Mouse (Mus musculus) heart, adult 18-20 months (tissue): Measurements from ENCODE around the gene Pkn1. TPM values are rescaled to one million over a fixed set of nuclear protein-coding genes. Genes with fewer than 3 reads are reported as not detected.

Experiments
- DNase-seq, 2 experiments: peaks; one replicate each; pipeline ENCODE4 v3.0.0; 2021 to 2022; ENCODE audit warnings: mixed read lengths in 1 of 2
- total RNA-seq, 2 experiments: library from RNA; stranded (reverse); gene quantifications; 2 replicates each; pipeline ENCODE4 v1.2.3; 2021

Pkn1 gene
- total RNA-seq, 2 experiments from 2014 or later = 51.1 to 52.7 TPM

- peak; percentile 80 to 81 for DNase-seq
Observed at GRCm38 (mm10) chr8:83724697-83725482, 25.9 kb upstream of the Pkn1 start.

DNA sequence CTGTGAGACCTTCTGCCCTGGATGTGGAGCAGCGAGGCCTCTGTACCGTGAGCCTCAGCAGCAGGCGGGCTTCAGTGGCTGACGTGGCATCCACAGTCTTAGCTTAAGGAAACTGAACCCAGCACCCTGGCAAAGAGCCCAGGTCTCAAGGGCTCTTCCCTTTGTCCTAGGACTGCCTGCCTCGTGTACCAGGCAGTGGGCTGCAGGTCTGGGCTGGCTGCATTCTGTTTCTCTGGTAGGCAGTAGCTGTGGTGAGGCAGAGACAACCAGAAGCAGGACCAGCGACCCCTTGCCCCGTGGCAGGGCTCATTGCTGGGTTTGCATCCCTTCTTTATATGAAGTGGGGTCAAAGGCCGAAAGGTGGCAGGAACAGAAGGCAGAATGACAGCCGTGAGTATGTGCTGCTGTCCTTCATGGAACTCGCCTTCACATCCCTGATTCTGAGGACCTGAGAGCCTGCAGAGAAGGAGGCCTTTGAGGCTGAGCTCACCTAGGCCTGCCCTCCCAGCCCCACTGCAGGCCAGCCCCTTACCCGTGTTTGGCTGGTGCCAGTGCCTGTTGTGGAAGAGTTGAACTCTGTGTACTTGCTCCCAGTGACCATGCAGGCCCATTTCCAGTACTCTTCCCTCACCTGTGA lies 24.6 kb upstream of the Pkn1 start:
- no peak for DNase-seq

DNA sequence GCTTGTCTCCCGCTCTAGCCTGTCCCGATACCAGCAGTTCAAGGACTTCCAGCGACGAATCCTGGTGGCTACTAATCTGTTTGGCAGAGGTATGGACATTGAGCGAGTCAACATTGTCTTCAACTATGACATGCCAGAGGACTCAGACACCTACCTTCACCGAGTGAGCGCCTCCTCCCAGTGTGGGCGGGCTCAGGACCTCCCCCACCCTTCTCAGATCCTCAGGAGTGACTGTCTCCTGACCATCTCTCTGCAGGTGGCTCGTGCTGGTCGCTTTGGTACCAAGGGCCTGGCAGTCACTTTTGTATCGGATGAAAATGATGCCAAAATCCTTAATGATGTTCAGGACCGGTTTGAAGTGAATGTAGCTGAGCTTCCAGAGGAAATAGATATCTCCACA lies 23.7 kb upstream of the Pkn1 start:
- DNase-seq = no peak

GRCm38 (mm10) chr8:83721405-83722025 lies 22.5 kb upstream of the Pkn1 start:
- peak; percentile 81 to 92 for DNase-seq

GRCm38 (mm10) chr8:83719693-83720092 lies 20.7 kb upstream of the Pkn1 start:
- no peak for DNase-seq

GRCm38 (mm10) chr8:83719048-83719447 lies 20.1 kb upstream of the Pkn1 start:
- no peak for DNase-seq

DNA sequence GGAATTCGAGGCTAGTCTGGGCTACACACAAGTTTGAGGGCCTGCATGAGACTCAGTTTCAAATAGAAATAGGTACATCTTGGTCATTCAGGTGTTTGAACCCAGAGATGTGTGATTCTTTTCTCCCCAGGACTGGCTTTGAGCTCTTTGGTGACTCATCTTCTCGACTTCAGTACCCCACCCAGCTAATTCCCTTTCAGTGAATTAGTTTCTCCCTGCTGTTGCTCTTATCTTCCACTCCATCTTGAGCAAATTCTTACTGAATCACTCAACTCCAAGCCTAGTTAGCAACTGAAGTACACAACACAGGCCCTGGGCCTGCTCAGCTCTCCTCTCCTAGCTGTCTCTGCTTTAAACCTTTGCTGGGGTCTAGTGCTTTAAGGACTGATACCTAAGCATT lies 17.6 kb upstream of the Pkn1 start:
- no peak for DNase-seq

GRCm38 (mm10) chr8:83715771-83716170 lies 16.8 kb upstream of the Pkn1 start:
- DNase-seq = no peak

DNA sequence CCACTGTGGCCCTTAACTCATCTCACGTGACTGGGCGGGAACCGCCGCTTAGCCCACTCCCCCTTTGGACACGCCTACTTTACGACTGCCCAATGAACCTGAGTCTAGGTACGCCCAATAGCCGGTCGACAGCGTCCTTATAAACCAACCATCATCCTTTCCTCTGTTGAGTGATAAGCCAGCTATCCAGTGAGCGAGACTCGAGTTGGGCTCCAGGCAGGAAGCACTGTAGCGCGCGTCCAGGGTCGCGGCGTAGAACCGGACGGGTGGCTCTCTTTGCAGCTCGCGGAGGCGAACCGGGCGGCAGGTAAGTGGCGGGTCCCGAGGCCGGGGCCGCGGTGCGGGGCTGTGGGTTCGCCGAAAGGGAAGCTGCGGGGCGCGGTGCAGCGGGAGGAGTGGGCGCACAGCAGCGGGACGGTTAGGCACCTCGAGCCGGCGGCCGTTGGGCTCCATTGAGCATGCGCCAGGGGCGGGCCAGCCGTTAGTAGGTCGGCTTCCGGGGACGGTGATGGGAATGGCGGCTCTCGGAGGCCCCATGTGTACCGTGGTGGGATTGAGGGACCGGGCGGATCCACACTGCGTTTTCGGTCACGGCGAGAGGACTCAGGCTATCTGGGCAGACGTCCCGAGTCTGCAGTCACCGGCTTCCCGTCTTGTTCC lies 16.2 kb upstream of the Pkn1 start, which contains the start of gene Ddx39:
Ddx39 (plus strand) TSS at position 147 of the 660 bp plus-strand sequence.
- DNase-seq = peak; percentile 98 to 99

GRCm38 (mm10) chr8:83714676-83715030 lies 15.7 kb upstream of the Pkn1 start:
- DNase-seq = no peak

DNA sequence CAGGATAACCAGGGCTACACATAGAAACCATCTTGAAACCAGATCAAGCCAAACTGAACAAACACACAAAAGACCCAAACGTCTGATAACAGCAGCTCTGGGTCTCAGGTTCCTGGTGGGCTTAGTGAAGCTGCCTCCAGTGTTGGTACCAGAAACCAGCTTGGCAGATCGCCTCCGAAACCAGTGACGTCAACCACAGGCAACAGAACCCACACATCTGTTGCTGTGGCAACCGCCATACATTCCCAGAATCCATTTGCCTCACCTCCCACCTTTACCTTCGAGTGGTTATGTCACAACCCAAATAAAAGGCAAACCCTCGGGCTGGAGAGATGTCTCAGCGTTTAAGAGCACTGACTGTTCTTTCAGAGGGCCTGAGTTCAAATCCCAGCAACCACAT lies 8.6 kb upstream of the Pkn1 start:
- no peak for DNase-seq

- no peak for DNase-seq
Observed at GRCm38 (mm10) chr8:83706411-83706810, 7.4 kb upstream of the Pkn1 start.

DNA sequence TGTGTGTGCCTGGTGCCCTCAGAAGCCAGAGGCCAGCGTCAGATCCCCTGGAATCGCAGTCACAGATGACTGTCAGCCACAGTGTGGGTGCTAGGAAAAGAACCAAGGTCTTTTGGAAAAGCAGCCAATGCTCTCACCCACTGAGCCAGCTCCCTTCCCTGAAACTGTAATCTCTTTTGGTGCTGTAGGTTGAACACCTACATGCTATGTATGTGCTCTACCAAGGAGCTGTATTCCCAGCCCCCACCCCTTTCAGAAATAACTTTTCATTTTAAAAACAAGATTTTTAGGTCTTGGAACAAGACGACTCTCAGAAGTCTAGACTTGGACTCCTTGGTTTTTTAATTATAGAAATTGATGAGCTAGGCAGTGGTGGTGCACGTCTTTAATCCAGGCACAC lies 4.4 kb upstream of the Pkn1 start:
- no peak for DNase-seq

GRCm38 (mm10) chr8:83700423-83701085 lies 1.6 kb upstream of the Pkn1 start:
- peak in 1 of 2 experiments; percentile 38 for DNase-seq

GRCm38 (mm10) chr8:83699566-83699965 lies 587 bp upstream of the Pkn1 start:
- DNase-seq = no peak

- DNase-seq = peak; percentile 63 to 67
Observed at GRCm38 (mm10) chr8:83698291-83698660, 703 bp downstream of the Pkn1 start.

DNA sequence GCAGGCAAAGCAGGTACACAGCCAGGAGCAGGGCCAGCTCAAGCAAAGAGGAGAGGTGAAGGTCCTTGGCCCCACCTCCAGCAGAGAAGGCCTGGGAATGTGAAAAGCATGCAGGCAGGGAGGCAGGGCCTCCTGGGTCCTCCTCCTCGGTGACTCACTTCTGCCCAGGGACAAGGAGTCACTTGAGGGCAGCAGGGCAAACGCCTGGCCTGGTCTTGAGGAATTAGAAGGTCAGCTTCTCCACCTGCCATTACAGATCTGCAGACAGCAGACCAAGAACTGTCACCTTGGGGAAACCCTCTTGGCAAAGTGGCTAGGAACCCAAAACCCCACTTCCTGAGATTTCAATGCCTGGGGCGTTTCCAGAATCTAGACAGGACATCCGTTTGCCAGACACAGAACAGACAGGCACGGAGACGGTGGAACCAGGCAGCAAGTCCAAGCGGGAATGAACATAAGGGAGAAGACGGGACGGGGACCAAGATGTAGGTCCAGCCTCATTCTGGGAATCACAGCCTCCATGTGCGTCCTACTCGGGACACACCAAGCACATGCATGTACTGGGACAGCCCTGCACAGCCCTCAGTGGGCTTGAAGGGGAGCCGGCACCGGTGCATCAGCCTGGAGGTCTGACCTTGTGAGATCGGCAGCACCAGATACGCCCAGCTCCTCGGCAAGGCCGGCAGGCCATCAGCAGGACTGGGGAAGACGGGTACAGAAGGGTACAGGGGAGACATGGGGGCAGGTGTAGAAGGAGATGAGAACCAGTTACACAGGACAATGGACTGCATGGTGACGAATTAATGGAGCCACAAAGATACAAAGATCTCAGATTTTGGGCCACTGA lies 1.4 kb downstream of the Pkn1 start:
- peak; percentile 69 to 79 for DNase-seq

DNA sequence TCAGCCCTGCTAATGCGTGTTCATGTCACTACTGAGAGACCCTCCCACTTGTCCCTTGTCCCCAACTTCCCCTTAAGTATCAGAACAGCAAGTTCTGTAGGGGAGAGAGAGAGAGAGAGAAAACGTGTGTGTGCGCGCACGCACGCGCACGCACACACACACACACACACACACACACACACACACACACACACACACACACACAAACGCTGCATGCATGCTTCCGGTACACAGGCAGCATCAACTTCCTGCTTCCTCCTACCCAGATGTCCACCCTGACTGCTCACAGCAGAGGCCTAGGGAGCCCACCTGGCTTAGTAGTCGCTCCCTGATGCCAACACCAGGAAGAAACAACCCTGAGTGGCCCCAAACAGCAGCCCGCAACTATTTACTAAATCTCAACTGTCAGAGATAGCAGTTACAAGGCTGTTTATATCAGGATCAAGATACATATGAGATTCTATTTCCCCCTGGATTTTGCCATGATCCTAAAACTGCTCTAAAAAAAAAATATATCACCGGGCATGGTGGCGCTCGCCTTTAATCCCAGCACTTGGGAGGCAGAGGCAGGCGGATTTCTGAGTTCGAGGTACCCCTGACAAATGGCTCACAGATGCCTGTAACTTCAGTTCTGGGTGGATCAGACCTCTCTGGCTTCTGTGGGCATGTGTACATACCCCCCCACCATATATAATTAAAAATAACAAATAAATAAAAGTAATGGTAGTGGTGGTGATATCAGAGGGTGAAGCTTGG lies 3.5 kb downstream of the Pkn1 start:
- DNase-seq = peak; percentile 34 to 54

DNA sequence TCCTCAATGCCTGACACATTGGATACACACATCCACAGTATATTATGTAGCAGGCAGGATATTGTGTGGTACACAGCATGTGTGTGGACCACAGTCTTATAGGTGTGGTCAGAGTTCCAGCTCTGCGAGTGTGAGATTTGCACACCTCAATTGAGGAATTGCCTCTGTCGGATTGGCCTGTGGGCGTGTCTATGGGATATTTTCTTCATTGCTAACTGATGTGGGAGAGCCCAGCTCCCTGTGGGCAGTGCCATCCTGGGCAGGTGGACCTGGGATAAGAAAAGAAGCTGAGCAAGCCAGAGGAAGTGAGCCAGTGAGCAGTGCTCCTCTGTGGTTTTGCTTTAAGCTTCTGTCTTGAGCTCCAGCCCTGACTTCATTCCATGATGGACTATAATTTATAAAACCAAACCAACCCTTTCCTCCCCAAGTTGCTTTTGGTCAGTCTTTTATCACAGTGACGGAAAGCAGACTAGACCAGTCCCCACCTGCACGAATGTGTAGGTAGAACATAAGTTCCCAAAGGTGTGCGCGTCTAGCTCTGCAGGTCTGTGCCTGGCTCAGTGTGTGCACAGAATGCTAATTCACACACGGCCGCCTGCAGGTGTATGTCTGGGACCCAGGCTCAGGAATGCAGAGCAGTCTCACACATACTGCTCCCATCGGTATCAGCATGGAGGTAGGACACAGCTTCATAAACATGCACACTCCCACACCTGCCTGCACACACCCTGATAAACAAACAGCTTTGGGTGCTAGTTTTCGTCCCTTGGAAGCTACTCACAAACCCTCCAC lies 4.4 kb downstream of the Pkn1 start:
- DNase-seq = no peak
